Mouse (Mus musculus) liver, embryonic 16.5 days (tissue): Measurements from ENCODE around the gene Ube2g1. TPM values are rescaled to one million over a fixed set of nuclear protein-coding genes. Genes with fewer than 3 reads are reported as not detected.
A peak's percentile ranks its signal among the peaks of the same experiment; 100 is the strongest.

Experiments
- ATAC-seq: fragments of 200-750 bp; cut with Nextera tagmentation; 2 replicates; pipeline ENCODE4 v1.8.0; 2017; ENCODE audit warnings: low read depth, mild to moderate bottlenecking, moderate number of reproducible peaks, moderate library complexity
- H3K27ac ChIP-seq: fragments of 300-500 bp; sonication (generic); 2 replicates; pipeline ENCODE4 v1.5.1; 2014; ENCODE audit warnings: mild to moderate bottlenecking, low read length
- H3K27me3 ChIP-seq: fragments of 300-500 bp; sonication (generic); 2 replicates; pipeline ENCODE4 v1.6.1; 2014; ENCODE audit warnings: low read depth, low read length, mixed read lengths; ENCODE audit not compliant: control insufficient read depth, insufficient read depth
- H3K36me3 ChIP-seq: fragments of 300-500 bp; sonication (generic); 2 replicates; pipeline ENCODE4 v1.6.1; 2014; ENCODE audit warnings: mild to moderate bottlenecking; ENCODE audit not compliant: control insufficient read depth, insufficient read depth
- H3K4me1 ChIP-seq: fragments of 300-500 bp; sonication (generic); 2 replicates; pipeline ENCODE4 v1.6.1; 2014; ENCODE audit warnings: low read depth, low read length, mixed read lengths; ENCODE audit not compliant: control insufficient read depth
- H3K4me2 ChIP-seq: fragments of 300-500 bp; sonication (generic); 2 replicates; pipeline ENCODE4 v1.6.1; 2014; ENCODE audit warnings: low read depth, low read length, mixed read lengths
- H3K4me3 ChIP-seq: fragments of 300-500 bp; sonication (generic); 2 replicates; pipeline ENCODE4 v1.5.1; 2014; ENCODE audit warnings: low read depth, mild to moderate bottlenecking, low read length
- H3K9ac ChIP-seq: fragments of 300-500 bp; sonication (generic); 2 replicates; pipeline ENCODE4 v1.6.1; 2014; ENCODE audit warnings: low read depth, low read length
- H3K9me3 ChIP-seq: fragments of 300-500 bp; sonication (generic); replicated peaks from 2 replicates; pipeline ENCODE4 v1.6.1; 2016; ENCODE audit warnings: low read length; ENCODE audit not compliant: control insufficient read depth
- WGBS: fragments of 180-500 bp; shearing (Covaris S2); extraction: QIAGEN DNeasy Blood & Tissue Kit; methylation state at CpG from one replicate; pipeline ENCODE4 v1.1.7; 2014; ENCODE audit not compliant: insufficient replicate concordance; 5-methylcytosine and 5-hydroxymethylcytosine counted together
- polyA plus RNA-seq: library from polyadenylated mRNA; unstranded; fragments of >200 nt; fragmentation: Nextera tagmentation; extraction: Ambion mirVana; gene quantifications from 2 replicates; pipeline ENCODE4 v1.2.1, GENCODE M21; 2015

Ube2g1 gene
- polyA plus RNA-seq, 1 experiment from 2014 or later: 20.9 TPM

- 3% methylated on average over 18 of the region's 18 CpGs for WGBS
These were observed 36.6 kb upstream of the Ube2g1 start for GRCm38 (mm10) chr11:72570319-72570979.

GRCm38 (mm10) chr11:72573819-72574218 is 33.3 kb upstream of the Ube2g1 start:
- WGBS: 81% methylated on average over 1 of the region's 1 CpGs
- peaks cover 4% of the 10 kb centered on the region for H3K27me3 ChIP-seq
- no peak overlapping the region for H3K4me2 ChIP-seq
- no peaks in the 10 kb centered on the region for H3K36me3 ChIP-seq
- H3K9ac ChIP-seq: no peak overlapping the region
- no peak overlapping the region for H3K27ac ChIP-seq
- ATAC-seq: no peak
- H3K4me1 ChIP-seq: peaks cover 13% of the 10 kb centered on the region
- no peaks in the 10 kb centered on the region for H3K9me3 ChIP-seq
- H3K4me3 ChIP-seq: no peak overlapping the region

More at GRCm38 (mm10) chr11:72570319-72570979, 36.6 kb upstream of the Ube2g1 start:
- peak overlapping the region; percentile 24; the same call in 1 of the 2 replicates for H3K4me3 ChIP-seq
- no peaks in the 10 kb centered on the region for H3K9me3 ChIP-seq
- ATAC-seq: no peak
- H3K9ac ChIP-seq: no peak overlapping the region
- H3K27ac ChIP-seq: no peak overlapping the region
- peaks cover 7% of the 10 kb centered on the region for H3K4me1 ChIP-seq
- peak overlapping the region; percentile 47 for H3K4me2 ChIP-seq
- no peaks in the 10 kb centered on the region for H3K36me3 ChIP-seq
- no peaks in the 10 kb centered on the region for H3K27me3 ChIP-seq

GRCm38 (mm10) chr11:72576111-72576465 is 31.0 kb upstream of the Ube2g1 start:
- H3K9me3 ChIP-seq: no peaks in the 10 kb centered on the region
- peaks cover 6% of the 10 kb centered on the region for H3K4me1 ChIP-seq
- ATAC-seq: no peak
- H3K27ac ChIP-seq: no peak overlapping the region
- H3K9ac ChIP-seq: 0 out of 2 replicates have a peak overlapping the region, but pooled peaks have one; percentile 0
- peaks cover 4% of the 10 kb centered on the region for H3K27me3 ChIP-seq
- H3K4me2 ChIP-seq: peak overlapping the region; percentile 54
- 33% methylated on average over 7 of the region's 7 CpGs for WGBS
- H3K36me3 ChIP-seq: no peaks in the 10 kb centered on the region
- peak overlapping the region; percentile 50 for H3K4me3 ChIP-seq

GRCm38 (mm10) chr11:72576466-72577351 is 30.4 kb upstream of the Ube2g1 start:
- ATAC-seq: no peak; the same call in 1 of the 2 replicates
- Histone ChIP-seq H3K4me2 (peak overlapping the region; percentile 54), H3K36me3 (no peaks in the 10 kb centered on the region), H3K27ac (no peak overlapping the region), H3K9ac (0 out of 2 replicates have a peak overlapping the region, but pooled peaks have one; percentile 0), H3K4me3 (peak overlapping the region; percentile 50), H3K27me3 (peaks cover 4% of the 10 kb centered on the region), H3K9me3 (no peaks in the 10 kb centered on the region), H3K4me1 (peaks cover 6% of the 10 kb centered on the region)
- 6% methylated on average over 24 of the region's 24 CpGs for WGBS

- H3K27ac ChIP-seq: no peak overlapping the region
- 71% methylated on average over 4 of the region's 4 CpGs for WGBS
- peaks cover 6% of the 10 kb centered on the region for H3K4me1 ChIP-seq
- H3K36me3 ChIP-seq: no peaks in the 10 kb centered on the region
- H3K4me3 ChIP-seq: no peak overlapping the region
- no peak for ATAC-seq
- H3K27me3 ChIP-seq: peaks cover 4% of the 10 kb centered on the region
- H3K9me3 ChIP-seq: no peaks in the 10 kb centered on the region
- H3K4me2 ChIP-seq: no peak overlapping the region
- H3K9ac ChIP-seq: no peak overlapping the region
These were observed 28.6 kb upstream of the Ube2g1 start for GRCm38 (mm10) chr11:72578471-72578870.

- WGBS: 71% methylated on average over 8 of the region's 8 CpGs
- Histone ChIP-seq H3K27me3 (peaks cover 4% of the 10 kb centered on the region), H3K4me3 (no peak overlapping the region), H3K4me2 (no peak overlapping the region), H3K4me1 (peaks cover 3% of the 10 kb centered on the region), H3K27ac (no peak overlapping the region), H3K9ac (no peak overlapping the region), H3K9me3 (no peaks in the 10 kb centered on the region), H3K36me3 (no peaks in the 10 kb centered on the region)
- ATAC-seq: peak; percentile 61; the same call in 1 of the 2 replicates
These were observed 25.3 kb upstream of the Ube2g1 start for GRCm38 (mm10) chr11:72581609-72582447.

GRCm38 (mm10) chr11:72582448-72582705 is 24.7 kb upstream of the Ube2g1 start:
- peaks cover 3% of the 10 kb centered on the region for H3K4me1 ChIP-seq
- H3K36me3 ChIP-seq: no peaks in the 10 kb centered on the region
- H3K9me3 ChIP-seq: no peaks in the 10 kb centered on the region
- H3K9ac ChIP-seq: no peak overlapping the region
- peaks cover 4% of the 10 kb centered on the region for H3K27me3 ChIP-seq
- 67% methylated on average over 3 of the region's 3 CpGs for WGBS
- no peak for ATAC-seq
- no peak overlapping the region for H3K4me2 ChIP-seq
- H3K27ac ChIP-seq: no peak overlapping the region
- H3K4me3 ChIP-seq: no peak overlapping the region

GRCm38 (mm10) chr11:72583092-72583491 is 24.0 kb upstream of the Ube2g1 start:
- Histone ChIP-seq H3K9me3 (no peaks in the 10 kb centered on the region), H3K4me1 (no peaks in the 10 kb centered on the region; the same call in none of the 2 replicates), H3K9ac (no peak overlapping the region), H3K36me3 (no peaks in the 10 kb centered on the region), H3K4me2 (no peak overlapping the region), H3K27ac (no peak overlapping the region), H3K4me3 (no peak overlapping the region), H3K27me3 (no peaks in the 10 kb centered on the region; the same call in 1 of the 2 replicates)
- WGBS: 60% methylated on average over 2 of the region's 2 CpGs
- peak; percentile 63 for ATAC-seq
